Mouse (Mus musculus) neural tube, embryonic 14.5 days (tissue): ENCODE data around the gene Egfl8. TPM values are rescaled to one million over a fixed set of nuclear protein-coding genes. Genes with fewer than 3 reads are reported as not detected.

Source experiments
- ATAC-seq: fragments of 200-750 bp; cut with Nextera tagmentation; 2 replicates; pipeline ENCODE4 v1.8.0; 2017; ENCODE audit warnings: low read depth, mild to moderate bottlenecking, moderate TSS enrichment, moderate library complexity
- H3K27ac ChIP-seq: fragments of 300-500 bp; sonication (generic); 2 replicates; pipeline ENCODE4 v1.5.1; 2014; ENCODE audit warnings: low read depth, mild to moderate bottlenecking, control low read depth, low read length, moderate library complexity, mixed read lengths
- H3K27me3 ChIP-seq: fragments of 300-500 bp; sonication (generic); 2 replicates; pipeline ENCODE4 v1.6.1; 2014; ENCODE audit warnings: low read length; ENCODE audit not compliant: control insufficient read depth, insufficient read depth
- H3K36me3 ChIP-seq: fragments of 300-500 bp; sonication (generic); 2 replicates; pipeline ENCODE4 v1.6.1; 2014; ENCODE audit warnings: low read length, mixed read lengths; ENCODE audit not compliant: control insufficient read depth, insufficient read depth
- H3K4me1 ChIP-seq: fragments of 300-500 bp; sonication (generic); 2 replicates; pipeline ENCODE4 v1.6.1; 2014; ENCODE audit warnings: low read length; ENCODE audit not compliant: control insufficient read depth, insufficient read depth
- H3K4me2 ChIP-seq: fragments of 300-500 bp; sonication (generic); 2 replicates; pipeline ENCODE4 v1.6.1; 2014; ENCODE audit warnings: mild to moderate bottlenecking, low read depth, low read length, control low read depth
- H3K4me3 ChIP-seq: fragments of 300-500 bp; sonication (generic); 2 replicates; pipeline ENCODE4 v1.5.1; 2014; ENCODE audit warnings: low read depth, low read length, control low read depth, mixed read lengths
- H3K9ac ChIP-seq: fragments of 300-500 bp; sonication (generic); replicated peaks from 2 replicates; pipeline ENCODE4 v1.6.1; 2014; ENCODE audit warnings: low read depth, mild to moderate bottlenecking, control low read depth, low read length, mixed read lengths
- H3K9me3 ChIP-seq: fragments of 300-500 bp; sonication (generic); 2 replicates; pipeline ENCODE4 v1.6.1; 2016; ENCODE audit warnings: low read length; ENCODE audit not compliant: control insufficient read depth
- WGBS: fragments of 180-500 bp; shearing (Covaris S2); extraction: QIAGEN DNeasy Blood & Tissue Kit; methylation state at CpG from one replicate; pipeline ENCODE4 v1.1.7; 2014; 5-methylcytosine and 5-hydroxymethylcytosine counted together
- polyA plus RNA-seq: library from polyadenylated mRNA; unstranded; fragments of >200 nt; fragmentation: Nextera tagmentation; extraction: Ambion mirVana; gene quantifications from 2 replicates; pipeline ENCODE4 v1.2.1, GENCODE M21; 2014

Gene Egfl8
- 6.0 and 18.2 TPM in 2 replicates for polyA plus RNA-seq

- Histone ChIP-seq H3K9ac (no peak within 1 kb of the TSS), H3K27me3 (no peaks in the 10 kb centered on the region)
Measured at GRCm38 (mm10) chr17:34615871-34616270, at the start of gene Egfl8. Egfl8 (minus strand) TSS chr17:34615971.

GRCm38 (mm10) chr17:34664472-34664871 lies 48.7 kb upstream of the Egfl8 start:
- Histone ChIP-seq H3K36me3 (no peaks in the 10 kb centered on the region), H3K9me3 (no peaks in the 10 kb centered on the region), H3K9ac (no peak overlapping the region), H3K4me1 (no peaks in the 10 kb centered on the region), H3K4me2 (no peak overlapping the region), H3K27me3 (peaks cover 7% of the 10 kb centered on the region; the same call in 1 of the 2 replicates), H3K4me3 (no peak overlapping the region), H3K27ac (no peak overlapping the region)
- 83% methylated on average over 7 of the region's 7 CpGs for WGBS
- ATAC-seq = no peak

More at GRCm38 (mm10) chr17:34615871-34616270, at the start of gene Egfl8:
- no peaks in the 10 kb centered on the region for H3K4me1 ChIP-seq
- whole genome bisulfite sequencing = 57% methylated on average over 6 of the region's 6 CpGs
- peaks cover 38% of the 10 kb centered on the region for H3K36me3 ChIP-seq
- H3K9me3 ChIP-seq = no peaks in the 10 kb centered on the region
- H3K4me2 ChIP-seq = peak within 1 kb of the TSS; percentile 14; the same call in 1 of the 2 replicates
- H3K27ac ChIP-seq = no peak within 1 kb of the TSS
- H3K4me3 ChIP-seq = no peak within 1 kb of the TSS
- no peak for ATAC-seq

- no peaks in the 10 kb centered on the region for H3K9me3 ChIP-seq
- no peaks in the 10 kb centered on the region for H3K36me3 ChIP-seq
- H3K9ac ChIP-seq = no peak overlapping the region
- no peak overlapping the region for H3K4me3 ChIP-seq
- no peak overlapping the region for H3K4me2 ChIP-seq
- no peak for ATAC-seq
- peaks cover 7% of the 10 kb centered on the region; the same call in 1 of the 2 replicates for H3K27me3 ChIP-seq
- no peaks in the 10 kb centered on the region for H3K4me1 ChIP-seq
- 57% methylated on average over 1 of the region's 1 CpGs for WGBS
- H3K27ac ChIP-seq = no peak overlapping the region
Measured at GRCm38 (mm10) chr17:34663558-34663957, 47.8 kb upstream of the Egfl8 start.

DNA sequence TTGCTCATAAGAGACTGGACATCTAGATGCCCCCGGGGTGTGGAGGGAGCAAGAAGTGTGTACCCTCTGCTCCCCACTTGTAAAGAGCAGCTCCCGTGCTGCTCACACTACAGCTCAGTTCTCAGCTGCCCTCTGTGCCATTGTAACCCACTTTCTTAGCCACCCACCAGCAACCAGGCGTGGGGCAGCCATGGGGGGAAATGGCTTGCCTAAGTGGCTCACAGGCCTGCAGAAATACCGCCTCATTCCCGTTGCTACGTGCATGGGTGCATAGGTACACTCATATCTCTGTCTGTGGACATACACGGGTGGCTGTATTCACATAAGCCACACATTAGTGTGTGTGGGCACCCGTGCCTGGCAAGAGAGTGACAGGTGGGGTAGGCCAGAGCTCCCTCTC lies 47.2 kb upstream of the Egfl8 start:
- H3K4me2 ChIP-seq = no peak overlapping the region
- no peaks in the 10 kb centered on the region for H3K4me1 ChIP-seq
- H3K27me3 ChIP-seq = peaks cover 7% of the 10 kb centered on the region; the same call in 1 of the 2 replicates
- no peak overlapping the region for H3K9ac ChIP-seq
- H3K27ac ChIP-seq = no peak overlapping the region
- no peak overlapping the region for H3K4me3 ChIP-seq
- no peak for ATAC-seq
- H3K36me3 ChIP-seq = no peaks in the 10 kb centered on the region
- no peaks in the 10 kb centered on the region for H3K9me3 ChIP-seq
- 85% methylated on average over 8 of the region's 8 CpGs for WGBS

GRCm38 (mm10) chr17:34662468-34662867 lies 46.7 kb upstream of the Egfl8 start:
- no peak overlapping the region for H3K27ac ChIP-seq

GRCm38 (mm10) chr17:34661121-34661591 lies 45.4 kb upstream of the Egfl8 start:
- no peak overlapping the region for H3K9ac ChIP-seq
- H3K27me3 ChIP-seq = peaks cover 7% of the 10 kb centered on the region; the same call in 1 of the 2 replicates
- H3K9me3 ChIP-seq = no peaks in the 10 kb centered on the region
- no peak for ATAC-seq
- no peaks in the 10 kb centered on the region for H3K36me3 ChIP-seq
- no peak overlapping the region for H3K27ac ChIP-seq
- H3K4me1 ChIP-seq = no peaks in the 10 kb centered on the region
- H3K4me2 ChIP-seq = 0 out of 2 replicates have a peak overlapping the region, but pooled peaks have one; percentile 14
- WGBS = 11% methylated on average over 19 of the region's 19 CpGs
- H3K4me3 ChIP-seq = no peak overlapping the region

More at GRCm38 (mm10) chr17:34662468-34662867, 46.7 kb upstream of the Egfl8 start:
- H3K4me1 ChIP-seq = no peaks in the 10 kb centered on the region
- H3K36me3 ChIP-seq = no peaks in the 10 kb centered on the region
- no peak for ATAC-seq
- peaks cover 7% of the 10 kb centered on the region; the same call in 1 of the 2 replicates for H3K27me3 ChIP-seq
- no peak overlapping the region for H3K4me2 ChIP-seq
- H3K9ac ChIP-seq = no peak overlapping the region
- H3K9me3 ChIP-seq = no peaks in the 10 kb centered on the region
- H3K4me3 ChIP-seq = no peak overlapping the region
- 97% methylated on average over 1 of the region's 1 CpGs for WGBS

- Histone ChIP-seq H3K9me3 (no peaks in the 10 kb centered on the region), H3K27ac (no peak overlapping the region), H3K27me3 (peaks cover 7% of the 10 kb centered on the region; the same call in 1 of the 2 replicates), H3K4me2 (no peak overlapping the region), H3K4me1 (no peaks in the 10 kb centered on the region), H3K9ac (no peak overlapping the region), H3K4me3 (no peak overlapping the region), H3K36me3 (no peaks in the 10 kb centered on the region)
- 53% methylated on average over 9 of the region's 11 CpGs for WGBS
- no peak for ATAC-seq
Measured at GRCm38 (mm10) chr17:34660259-34660820, 44.6 kb upstream of the Egfl8 start.

DNA sequence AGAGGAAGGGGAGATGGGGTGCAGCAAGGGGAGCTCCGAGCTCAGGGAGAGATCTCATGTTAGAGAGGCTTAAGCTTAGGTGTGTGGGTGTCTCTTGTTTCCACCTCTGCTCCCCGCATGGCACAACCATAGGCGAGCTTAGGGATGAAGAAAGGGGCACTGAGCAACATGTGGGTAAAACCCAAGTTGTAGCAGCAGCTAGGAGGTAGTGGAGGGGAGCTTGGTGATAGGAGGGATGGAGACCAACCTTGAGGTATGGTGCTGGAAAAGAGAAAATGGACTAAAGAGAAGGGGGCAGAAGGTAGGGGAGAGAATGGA lies 44.1 kb upstream of the Egfl8 start:
- Histone ChIP-seq H3K27ac (no peak overlapping the region), H3K9me3 (no peaks in the 10 kb centered on the region), H3K4me1 (no peaks in the 10 kb centered on the region), H3K4me2 (no peak overlapping the region), H3K27me3 (peaks cover 7% of the 10 kb centered on the region; the same call in 1 of the 2 replicates), H3K36me3 (no peaks in the 10 kb centered on the region), H3K4me3 (no peak overlapping the region), H3K9ac (no peak overlapping the region)
- 74% methylated on average over 3 of the region's 3 CpGs for WGBS
- ATAC-seq = no peak

DNA sequence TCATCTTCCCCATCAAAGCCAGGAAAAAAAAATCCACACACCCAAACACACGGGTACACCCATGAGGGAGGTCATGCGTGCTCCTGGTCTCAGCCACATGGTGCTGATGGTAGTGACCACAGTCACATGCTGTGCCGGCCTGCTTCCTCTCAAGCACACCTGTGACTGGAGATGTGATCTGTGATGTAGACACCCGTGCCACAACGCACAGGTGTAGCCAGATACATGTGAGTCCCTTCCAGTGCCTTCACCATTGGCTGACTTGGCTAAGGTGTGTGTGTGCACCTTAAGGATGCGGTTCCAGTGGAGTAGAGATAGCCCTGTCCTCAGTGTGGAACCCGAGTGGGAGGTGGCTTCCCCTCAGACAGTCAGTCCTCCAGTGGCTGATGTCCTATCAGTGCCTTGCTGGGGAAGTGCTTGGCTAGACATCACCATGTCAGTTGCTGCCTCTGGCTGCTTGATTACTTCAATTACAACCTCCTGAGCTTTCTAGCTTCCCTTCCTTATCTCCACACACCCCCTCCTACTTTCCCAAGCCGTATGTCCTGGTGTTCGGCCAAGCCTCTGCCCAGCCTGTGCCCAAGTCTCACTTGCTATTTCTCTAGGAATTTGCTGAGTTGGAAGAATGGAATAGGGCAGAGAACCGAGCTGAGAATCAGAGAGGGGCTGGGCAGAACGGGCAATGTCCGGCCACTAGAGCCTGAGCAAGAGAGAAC lies 43.6 kb upstream of the Egfl8 start:
- H3K4me3 ChIP-seq = no peak overlapping the region
- H3K9ac ChIP-seq = no peak overlapping the region
- no peak overlapping the region for H3K27ac ChIP-seq
- no peaks in the 10 kb centered on the region for H3K9me3 ChIP-seq
- H3K4me1 ChIP-seq = no peaks in the 10 kb centered on the region
- no peak for ATAC-seq
- H3K4me2 ChIP-seq = no peak overlapping the region
- H3K36me3 ChIP-seq = peaks cover 4% of the 10 kb centered on the region; the same call in 1 of the 2 replicates
- 67% methylated on average over 12 of the region's 12 CpGs for WGBS
- peaks cover 7% of the 10 kb centered on the region; the same call in 1 of the 2 replicates for H3K27me3 ChIP-seq
